Mouse (Mus musculus): ENCODE results near the gene Pgbd1. TPM values are rescaled to one million over a fixed set of nuclear protein-coding genes. Genes with fewer than 3 reads are reported as not detected.
A peak's percentile ranks its signal among the peaks of the same experiment; 100 is the strongest.

Pgbd1 gene
- total RNA-seq, 2 experiments from 2014 or later: 0.15 to 0.27 TPM

GRCm38 (mm10) chr13:21415750-21416149, 25.1 kb downstream of the Pgbd1 start:
- no peak for DNase-seq

- DNase-seq: no peak
These were observed 25.6 kb downstream of the Pgbd1 start for GRCm38 (mm10) chr13:21415266-21415665.

- DNase-seq: no peak
These were observed 26.3 kb downstream of the Pgbd1 start for GRCm38 (mm10) chr13:21414231-21415212.

GRCm38 (mm10) chr13:21408805-21409459, 31.9 kb downstream of the Pgbd1 start:
- no peak for DNase-seq

- peak; percentile 83 for DNase-seq
These were observed 32.7 kb downstream of the Pgbd1 start for GRCm38 (mm10) chr13:21407969-21408804.

GRCm38 (mm10) chr13:21407341-21407740, 33.5 kb downstream of the Pgbd1 start:
- DNase-seq: no peak

- no peak for DNase-seq
These were observed 38.0 kb downstream of the Pgbd1 start for GRCm38 (mm10) chr13:21402848-21403247.

GRCm38 (mm10) chr13:21402287-21402846, 38.5 kb downstream of the Pgbd1 start, which contains the start of gene Zkscan3:
Gene Zkscan3 (minus strand): TSS chr13:21402755.
- peak; percentile 80 for DNase-seq

- no peak for DNase-seq
These were observed 39.1 kb downstream of the Pgbd1 start for GRCm38 (mm10) chr13:21401636-21402286.

GRCm38 (mm10) chr13:21401166-21401565, 39.7 kb downstream of the Pgbd1 start:
- no peak for DNase-seq

- DNase-seq: no peak
These were observed 43.4 kb downstream of the Pgbd1 start for GRCm38 (mm10) chr13:21397486-21397885.

GRCm38 (mm10) chr13:21396048-21396447, 44.8 kb downstream of the Pgbd1 start:
- peak; percentile 8 for DNase-seq

- DNase-seq: no peak
These were observed 45.2 kb downstream of the Pgbd1 start for GRCm38 (mm10) chr13:21395623-21396022.

- DNase-seq: no peak
These were observed 45.6 kb downstream of the Pgbd1 start for GRCm38 (mm10) chr13:21395211-21395610.

- no peak for DNase-seq
These were observed 63.1 kb downstream of the Pgbd1 start for GRCm38 (mm10) chr13:21377773-21378172.

- DNase-seq: no peak
These were observed 68.2 kb downstream of the Pgbd1 start for GRCm38 (mm10) chr13:21372700-21373099.

Small RNA genes lying within 50 kb of the gene (microRNA-seq; reads per million reads assigned to microRNA genes)
- gene Mir1896 (ENCODE audit: borderline replicate concordance in 2 of 2): 0 reads per million in 2 experiments
- 0 reads per million in 2 experiments for gene Mir6942 (ENCODE audit: borderline replicate concordance in 2 of 2)

Other genes with a start within 250 kb of the Pgbd1 start
- gene Gpx5, start 148.3 kb downstream of the Pgbd1 start, total RNA-seq (2021): not detected
- not detected for gene Gpx6, start 128.9 kb downstream of the Pgbd1 start, total RNA-seq (2021)
- not detected for gene Olfr1367, start 94.1 kb downstream of the Pgbd1 start, total RNA-seq (2021)
- 1 to 10 TPM; 4.5 to 5.0 TPM for gene Zscan12, start 78.2 kb downstream of the Pgbd1 start, total RNA-seq (2021)
- 10 to 100 TPM; 15.9 to 16.8 TPM for gene Zkscan3, start 38.3 kb downstream of the Pgbd1 start, total RNA-seq (2021)
- 10 to 100 TPM; 10.2 to 10.3 TPM for gene Zscan26, start 12.7 kb upstream of the Pgbd1 start, total RNA-seq (2021)
- under 1 TPM in 1 of 2 experiments, not detected in 1; 0.18 TPM for gene Nkapl, start 27.5 kb upstream of the Pgbd1 start, total RNA-seq (2021)
- under 1 TPM; 0.41 to 0.59 TPM for gene Zkscan4, start 37.8 kb upstream of the Pgbd1 start, total RNA-seq (2021)
- gene Gm10065, start 38.4 kb upstream of the Pgbd1 start, total RNA-seq (2021): not detected
- gene AK157302, start 54.2 kb upstream of the Pgbd1 start, total RNA-seq (2021): 10 to 100 TPM; 20.2 to 21.5 TPM
- 100 to 1,000 TPM; 119 to 147 TPM for gene Gm11273, start 60.4 kb upstream of the Pgbd1 start, total RNA-seq (2021)
- 1 to 10 TPM; 3.8 to 5.4 TPM for gene Zkscan8, start 90.1 kb upstream of the Pgbd1 start, total RNA-seq (2021)
- gene Olfr1366, start 101.8 kb upstream of the Pgbd1 start, total RNA-seq (2021): not detected
- not detected for gene Olfr1535, start 118.8 kb upstream of the Pgbd1 start, total RNA-seq (2021)
- gene Olfr1364, start 140.7 kb upstream of the Pgbd1 start, total RNA-seq (2021): not detected
- gene Olfr1362, start 173.0 kb upstream of the Pgbd1 start, total RNA-seq (2021): not detected
- not detected for gene Olfr11, start 201.5 kb upstream of the Pgbd1 start, total RNA-seq (2021)
- gene Olfr1361, start 222.3 kb upstream of the Pgbd1 start, total RNA-seq (2021): not detected
- gene Olfr1360, start 236.3 kb upstream of the Pgbd1 start, total RNA-seq (2021): not detected

Data from gastrocnemius, postnatal 25 days (tissue).